Mouse (Mus musculus): Measurements from ENCODE around the gene Serpina3j. TPM values are rescaled to one million over a fixed set of nuclear protein-coding genes. Genes with fewer than 3 reads are reported as not detected.
"Not testable (repeated sequence)": the region's sequence is repeated elsewhere in the genome, so short reads cannot be mapped to it uniquely, and the experiment has no call there.

Serpina3j gene
- polyA plus RNA-seq, 1 experiment from 2014 or later: not detected

DNA sequence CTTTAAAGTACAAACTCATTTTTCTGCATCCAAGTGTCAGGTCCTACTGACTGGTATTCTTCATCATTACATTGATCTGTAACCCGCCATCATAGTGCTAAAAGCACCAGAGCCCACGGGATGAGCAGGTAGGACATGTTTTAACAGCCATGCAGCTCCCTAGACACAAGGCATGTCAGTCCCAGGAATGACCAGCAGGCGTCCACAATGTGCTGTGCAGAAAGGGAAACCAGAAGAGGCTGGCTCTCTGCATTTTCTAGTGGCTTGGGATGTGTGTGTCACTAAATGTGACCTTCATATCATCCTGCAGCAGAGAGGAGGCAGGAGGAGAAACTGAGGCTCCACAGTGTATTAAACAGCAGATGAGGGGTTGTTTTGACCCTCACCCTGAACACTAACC is 37.5 kb downstream of the Serpina3j start:
- H3K27ac ChIP-seq (ENCODE audit: low read depth, low read length); H3K36me3 ChIP-seq (ENCODE audit: control insufficient read depth, insufficient read depth, low read length); H3K4me1 ChIP-seq (ENCODE audit: control insufficient read depth, insufficient read depth, low read length); H3K9ac ChIP-seq (ENCODE audit: low read depth, low read length); H3K4me2 ChIP-seq (replicated peaks; ENCODE audit: low read depth, low read length); H3K27me3 ChIP-seq (ENCODE audit: control insufficient read depth, insufficient read depth, low read length); H3K9me3 ChIP-seq (ENCODE audit: control insufficient read depth, low read length); H3K4me3 ChIP-seq (ENCODE audit: low read length): not testable (repeated sequence)
- ATAC-seq (ENCODE audit: low FRiP score, low TSS enrichment): 0 out of 2 replicates have a peak, but pooled peaks have one; percentile 28
- 44% methylated on average over 3 of the region's 3 CpGs for WGBS

DNA sequence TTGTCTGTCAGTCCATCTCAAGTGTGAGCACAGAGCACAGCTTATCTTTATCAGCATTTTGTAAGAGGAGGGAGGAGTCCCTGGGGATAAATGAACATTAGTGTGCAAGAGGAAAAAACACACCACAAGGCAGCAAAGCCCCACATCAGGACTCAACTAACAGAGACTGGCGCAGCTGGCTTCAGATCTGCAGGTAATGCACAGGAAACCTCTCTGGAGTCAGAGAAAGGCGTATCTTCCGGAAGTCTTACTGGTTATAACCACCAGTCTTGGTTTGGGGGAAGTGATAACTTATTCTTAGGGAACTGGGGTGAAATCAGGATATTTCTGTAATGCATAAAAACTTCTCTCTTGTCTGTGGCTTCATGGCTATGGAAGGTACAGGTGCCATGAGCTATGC is 41.7 kb downstream of the Serpina3j start:
- H3K36me3 ChIP-seq (ENCODE audit: control insufficient read depth, insufficient read depth, low read length): no peaks in the 10 kb centered on the region
- no peaks in the 10 kb centered on the region for H3K4me1 ChIP-seq (ENCODE audit: control insufficient read depth, insufficient read depth, low read length)
- no peaks in the 10 kb centered on the region for H3K9me3 ChIP-seq (ENCODE audit: control insufficient read depth, low read length)
- no peaks in the 10 kb centered on the region; the same call in 1 of the 2 replicates for H3K27me3 ChIP-seq (ENCODE audit: control insufficient read depth, insufficient read depth, low read length)
- H3K9ac ChIP-seq (ENCODE audit: low read depth, low read length): no peak overlapping the region
- no peak overlapping the region for H3K4me3 ChIP-seq (ENCODE audit: low read length)
- 82% methylated on average over 3 of the region's 3 CpGs for WGBS
- no peak overlapping the region for H3K4me2 ChIP-seq (replicated peaks; ENCODE audit: low read depth, low read length)
- H3K27ac ChIP-seq (ENCODE audit: low read depth, low read length): no peak overlapping the region
- no peak for ATAC-seq (ENCODE audit: low FRiP score, low TSS enrichment)

DNA sequence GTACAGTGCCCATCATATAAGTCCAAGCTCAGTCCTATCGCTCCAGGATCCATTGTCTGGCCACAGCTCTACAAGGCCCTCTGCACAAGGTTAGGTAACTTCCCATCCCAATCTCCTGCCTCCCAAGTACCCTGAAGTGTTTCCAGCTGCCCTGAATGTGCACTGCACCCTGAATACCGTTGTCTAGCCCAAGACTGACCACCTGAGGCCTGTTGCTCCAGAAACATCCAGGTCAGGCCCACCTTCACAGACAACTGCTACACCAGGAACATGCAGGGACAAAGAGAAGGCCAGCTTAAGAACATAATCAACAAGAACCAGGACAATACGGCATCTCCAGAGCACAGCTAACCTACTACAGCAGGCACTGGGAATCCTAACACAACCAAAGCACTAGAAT is 55.6 kb downstream of the Serpina3j start:
- H3K27ac ChIP-seq (ENCODE audit: low read depth, low read length): no peak overlapping the region
- H3K4me3 ChIP-seq (ENCODE audit: low read length): no peak overlapping the region
- no peak overlapping the region for H3K9ac ChIP-seq (ENCODE audit: low read depth, low read length)
- no peaks in the 10 kb centered on the region for H3K4me1 ChIP-seq (ENCODE audit: control insufficient read depth, insufficient read depth, low read length)
- H3K36me3 ChIP-seq (ENCODE audit: control insufficient read depth, insufficient read depth, low read length): no peaks in the 10 kb centered on the region
- no peaks in the 10 kb centered on the region for H3K27me3 ChIP-seq (ENCODE audit: control insufficient read depth, insufficient read depth, low read length)
- no peak overlapping the region for H3K4me2 ChIP-seq (replicated peaks; ENCODE audit: low read depth, low read length)
- H3K9me3 ChIP-seq (ENCODE audit: control insufficient read depth, low read length): no peaks in the 10 kb centered on the region
- ATAC-seq (ENCODE audit: low FRiP score, low TSS enrichment): no peak
- WGBS: 84% methylated on average over 3 of the region's 3 CpGs

Other genes starting within 250 kb of the Serpina3j start
- gene Serpina5, start 213.4 kb upstream of the Serpina3j start, polyA plus RNA-seq (2014; fragmentation: Nextera tagmentation; extraction: Ambion mirVana): not detected in 2 replicates
- not detected in 2 replicates for gene Serpina3a, start 201.8 kb upstream of the Serpina3j start, polyA plus RNA-seq (2014; fragmentation: Nextera tagmentation; extraction: Ambion mirVana)
- gene Serpina3b, start 186.6 kb upstream of the Serpina3j start, polyA plus RNA-seq (2014; fragmentation: Nextera tagmentation; extraction: Ambion mirVana): not detected in 2 replicates
- gene Serpina3c, start 160.7 kb upstream of the Serpina3j start, polyA plus RNA-seq (2014; fragmentation: Nextera tagmentation; extraction: Ambion mirVana): not detected in 2 replicates
- not detected in 2 replicates for gene Serpina3f, start 100.0 kb upstream of the Serpina3j start, polyA plus RNA-seq (2014; fragmentation: Nextera tagmentation; extraction: Ambion mirVana)
- gene Serpina3g, start 78.3 kb upstream of the Serpina3j start, polyA plus RNA-seq (2014; fragmentation: Nextera tagmentation; extraction: Ambion mirVana): 6.2 and 7.1 TPM in 2 replicates
- gene Serpina3i, start 51.4 kb upstream of the Serpina3j start, polyA plus RNA-seq (2014; fragmentation: Nextera tagmentation; extraction: Ambion mirVana): 0.22 TPM in 1 of 2 replicates, not detected in the other
- not detected in 2 replicates for gene Serpina3k, start 23.9 kb downstream of the Serpina3j start, polyA plus RNA-seq (2014; fragmentation: Nextera tagmentation; extraction: Ambion mirVana)
- gene Serpina3m, start 23.9 kb downstream of the Serpina3j start, polyA plus RNA-seq (2014; fragmentation: Nextera tagmentation; extraction: Ambion mirVana): not detected in 2 replicates
- gene Serpina3n, start 92.2 kb downstream of the Serpina3j start, polyA plus RNA-seq (2014; fragmentation: Nextera tagmentation; extraction: Ambion mirVana): not detected in 2 replicates
- gene Gsc, start 158.8 kb downstream of the Serpina3j start, polyA plus RNA-seq (2014; fragmentation: Nextera tagmentation; extraction: Ambion mirVana): not detected in 2 replicates